Mouse (Mus musculus): ENCODE measurements around the gene Jmjd6. TPM values are rescaled to one million over a fixed set of nuclear protein-coding genes. Genes with fewer than 3 reads are reported as not detected.

The Jmjd6 gene
- polyA plus RNA-seq, 1 experiment from 2014 or later: 54.1 TPM

- no peaks in the 10 kb centered on the region for H3K9me3 ChIP-seq (replicated peaks; ENCODE audit: low read length)
- ATAC-seq (replicated peaks; ENCODE audit: low FRiP score, low read depth) (no peak), DNase-seq (ENCODE audit: low spot score) (no peak)
- H3K9ac ChIP-seq (ENCODE audit: low read depth, low read length): no peak overlapping the region
- no peak for TF ChIP-seq CTCF (IDR thresholded peaks at IDR 0.05; ENCODE audit: low read depth)
- H3K27me3 ChIP-seq (ENCODE audit: insufficient read depth, low read length): no peaks in the 10 kb centered on the region
- no peak overlapping the region for H3K27ac ChIP-seq
- H3K4me3 ChIP-seq (replicated peaks; ENCODE audit: low read depth, low read length): no peak overlapping the region
- no peaks in the 10 kb centered on the region for H3K36me3 ChIP-seq (ENCODE audit: insufficient read depth, low read length)
- no peaks in the 10 kb centered on the region for H3K4me1 ChIP-seq (replicated peaks; ENCODE audit: insufficient read depth, low read length)
- H3K4me2 ChIP-seq (ENCODE audit: low read length): no peak overlapping the region
- WGBS: 69% methylated on average over 7 of the region's 7 CpGs
These were observed 37.6 kb upstream of the Jmjd6 start for GRCm38 (mm10) chr11:116880839-116881238.

- Histone ChIP-seq H3K27me3 (ENCODE audit: insufficient read depth, low read length) (no peaks in the 10 kb centered on the region), H3K9me3 (replicated peaks; ENCODE audit: low read length) (no peaks in the 10 kb centered on the region), H3K4me3 (replicated peaks; ENCODE audit: low read depth, low read length) (no peak overlapping the region), H3K4me1 (replicated peaks; ENCODE audit: insufficient read depth, low read length) (no peaks in the 10 kb centered on the region), H3K9ac (ENCODE audit: low read depth, low read length) (no peak overlapping the region), H3K36me3 (ENCODE audit: insufficient read depth, low read length) (peaks cover 14% of the 10 kb centered on the region; the same call in 1 of the 2 replicates), H3K27ac (no peak overlapping the region), H3K4me2 (ENCODE audit: low read length) (no peak overlapping the region)
- ATAC-seq (replicated peaks; ENCODE audit: low FRiP score, low read depth) (no peak), DNase-seq (ENCODE audit: low spot score) (no peak)
- 84% methylated on average over 8 of the region's 8 CpGs for WGBS
- no peak for TF ChIP-seq CTCF (IDR thresholded peaks at IDR 0.05; ENCODE audit: low read depth)
These were observed 35.2 kb upstream of the Jmjd6 start for GRCm38 (mm10) chr11:116878454-116878853.

- ATAC-seq (replicated peaks; ENCODE audit: low FRiP score, low read depth): no peak
- H3K4me3 ChIP-seq (replicated peaks; ENCODE audit: low read depth, low read length): no peak overlapping the region
- H3K27ac ChIP-seq: no peak overlapping the region
- H3K9ac ChIP-seq (ENCODE audit: low read depth, low read length): no peak overlapping the region
- no peaks in the 10 kb centered on the region for H3K9me3 ChIP-seq (replicated peaks; ENCODE audit: low read length)
- H3K27me3 ChIP-seq (ENCODE audit: insufficient read depth, low read length): no peaks in the 10 kb centered on the region
- DNase-seq (ENCODE audit: low spot score): no peak
- TF ChIP-seq CTCF (IDR thresholded peaks at IDR 0.05; ENCODE audit: low read depth): no peak
- H3K4me2 ChIP-seq (ENCODE audit: low read length): no peak overlapping the region
- WGBS: 83% methylated on average over 20 of the region's 20 CpGs
- no peaks in the 10 kb centered on the region for H3K4me1 ChIP-seq (replicated peaks; ENCODE audit: insufficient read depth, low read length)
- peaks cover 23% of the 10 kb centered on the region for H3K36me3 ChIP-seq (ENCODE audit: insufficient read depth, low read length)
These were observed 30.7 kb upstream of the Jmjd6 start for GRCm38 (mm10) chr11:116873987-116874386.

GRCm38 (mm10) chr11:116871538-116871937 lies 28.3 kb upstream of the Jmjd6 start:
- H3K4me2 ChIP-seq (ENCODE audit: low read length): no peak overlapping the region
- peaks cover 24% of the 10 kb centered on the region for H3K36me3 ChIP-seq (ENCODE audit: insufficient read depth, low read length)
- H3K27ac ChIP-seq: no peak overlapping the region
- ATAC-seq (replicated peaks; ENCODE audit: low FRiP score, low read depth) (no peak), DNase-seq (ENCODE audit: low spot score) (no peak)
- H3K9ac ChIP-seq (ENCODE audit: low read depth, low read length): no peak overlapping the region
- no peaks in the 10 kb centered on the region for H3K4me1 ChIP-seq (replicated peaks; ENCODE audit: insufficient read depth, low read length)
- H3K4me3 ChIP-seq (replicated peaks; ENCODE audit: low read depth, low read length): no peak overlapping the region
- no peaks in the 10 kb centered on the region for H3K9me3 ChIP-seq (replicated peaks; ENCODE audit: low read length)
- no peaks in the 10 kb centered on the region for H3K27me3 ChIP-seq (ENCODE audit: insufficient read depth, low read length)
- TF ChIP-seq CTCF (IDR thresholded peaks at IDR 0.05; ENCODE audit: low read depth): no peak
- 88% methylated on average over 9 of the region's 9 CpGs for WGBS

GRCm38 (mm10) chr11:116869641-116870040 lies 26.4 kb upstream of the Jmjd6 start:
- DNase-seq (ENCODE audit: low spot score) (no peak), ATAC-seq (replicated peaks; ENCODE audit: low FRiP score, low read depth) (no peak; the same call in 1 of the 2 replicates)
- H3K36me3 ChIP-seq (ENCODE audit: insufficient read depth, low read length): peaks cover 26% of the 10 kb centered on the region
- no peak overlapping the region for H3K9ac ChIP-seq (ENCODE audit: low read depth, low read length)
- H3K27ac ChIP-seq: no peak overlapping the region
- H3K27me3 ChIP-seq (ENCODE audit: insufficient read depth, low read length): no peaks in the 10 kb centered on the region
- H3K9me3 ChIP-seq (replicated peaks; ENCODE audit: low read length): no peaks in the 10 kb centered on the region
- WGBS: 74% methylated on average over 4 of the region's 4 CpGs
- H3K4me2 ChIP-seq (ENCODE audit: low read length): no peak overlapping the region
- no peak for TF ChIP-seq CTCF (IDR thresholded peaks at IDR 0.05; ENCODE audit: low read depth)
- no peak overlapping the region for H3K4me3 ChIP-seq (replicated peaks; ENCODE audit: low read depth, low read length)
- no peaks in the 10 kb centered on the region for H3K4me1 ChIP-seq (replicated peaks; ENCODE audit: insufficient read depth, low read length)

- Histone ChIP-seq H3K9ac (ENCODE audit: low read depth, low read length) (no peak overlapping the region), H3K4me1 (replicated peaks; ENCODE audit: insufficient read depth, low read length) (no peaks in the 10 kb centered on the region), H3K27ac (no peak overlapping the region), H3K4me3 (replicated peaks; ENCODE audit: low read depth, low read length) (no peak overlapping the region), H3K27me3 (ENCODE audit: insufficient read depth, low read length) (no peaks in the 10 kb centered on the region), H3K9me3 (replicated peaks; ENCODE audit: low read length) (no peaks in the 10 kb centered on the region), H3K36me3 (ENCODE audit: insufficient read depth, low read length) (peaks cover 25% of the 10 kb centered on the region), H3K4me2 (ENCODE audit: low read length) (no peak overlapping the region)
- WGBS: 84% methylated on average over 8 of the region's 8 CpGs
- no peak for TF ChIP-seq CTCF (IDR thresholded peaks at IDR 0.05; ENCODE audit: low read depth)
- no peak for ATAC-seq (replicated peaks; ENCODE audit: low FRiP score, low read depth)
- DNase-seq (ENCODE audit: low spot score): no peak
These were observed 26.0 kb upstream of the Jmjd6 start for GRCm38 (mm10) chr11:116869223-116869622.

- Histone ChIP-seq H3K27ac (no peak overlapping the region), H3K4me1 (replicated peaks; ENCODE audit: insufficient read depth, low read length) (no peaks in the 10 kb centered on the region), H3K36me3 (ENCODE audit: insufficient read depth, low read length) (peaks cover 25% of the 10 kb centered on the region), H3K4me3 (replicated peaks; ENCODE audit: low read depth, low read length) (no peak overlapping the region), H3K9ac (ENCODE audit: low read depth, low read length) (no peak overlapping the region), H3K4me2 (ENCODE audit: low read length) (no peak overlapping the region), H3K27me3 (ENCODE audit: insufficient read depth, low read length) (no peaks in the 10 kb centered on the region), H3K9me3 (replicated peaks; ENCODE audit: low read length) (no peaks in the 10 kb centered on the region)
- no peak for DNase-seq (ENCODE audit: low spot score)
- ATAC-seq (replicated peaks; ENCODE audit: low FRiP score, low read depth): no peak
- no peak for TF ChIP-seq CTCF (IDR thresholded peaks at IDR 0.05; ENCODE audit: low read depth)
- WGBS: 74% methylated on average over 3 of the region's 3 CpGs
These were observed 24.9 kb upstream of the Jmjd6 start for GRCm38 (mm10) chr11:116868129-116868528.

Data from kidney, postnatal 0 days (tissue).